Mouse (Mus musculus) spleen, adult 2 months (tissue): ENCODE measurements at regions not wholly inside any gene's neighbourhood (a gene's known extent, or its start where the extent isn't known, plus 50 kb on each side); places are given as distances from the start of the nearest gene placed in this dataset.

Source experiments
- DNase-seq, 2 experiments: peaks; one replicate each; pipeline versions ENCODE4 v3.0.0 to v3.0.0-alpha.2; 2012 to 2021; ENCODE audit warnings: low spot score in 2 of 2, low read depth in 1 of 2
- H3K27ac ChIP-seq: fragments of 200-500 bp; 2 replicates; pipeline ENCODE4 v1.5.1; 2012; ENCODE audit warnings: low read length, inconsistent platforms; ENCODE audit not compliant: insufficient read depth
- H3K27me3 ChIP-seq: fragments of 200-500 bp; 2 replicates; pipeline ENCODE4 v1.6.1; 2012; ENCODE audit warnings: mild to moderate bottlenecking, moderate library complexity, low read length, inconsistent platforms; ENCODE audit not compliant: control insufficient read depth, insufficient read depth
- H3K36me3 ChIP-seq: fragments of 200-500 bp; 2 replicates; pipeline ENCODE4 v1.6.1; 2012; ENCODE audit warnings: mild to moderate bottlenecking, low read length, inconsistent platforms; ENCODE audit not compliant: control insufficient read depth, insufficient read depth
- H3K4me1 ChIP-seq: fragments of 200-500 bp; 2 replicates; pipeline ENCODE4 v1.6.1; 2011; ENCODE audit warnings: inconsistent platforms; ENCODE audit not compliant: control insufficient read depth, insufficient read depth, insufficient read length
- H3K4me3 ChIP-seq: fragments of 200-500 bp; 2 replicates; pipeline ENCODE4 v1.5.1; 2011; ENCODE audit warnings: mild to moderate bottlenecking, inconsistent platforms; ENCODE audit not compliant: insufficient read depth, insufficient read length; ENCODE audit errors: extremely low read depth
- CTCF ChIP-seq: fragments of 200-500 bp; IDR thresholded peaks from 2 replicates; pipeline ENCODE4 v1.5.1; 2011; ENCODE audit warnings: mild to moderate bottlenecking, inconsistent platforms; ENCODE audit not compliant: insufficient read depth, insufficient read length, insufficient replicate concordance; ENCODE audit errors: extremely low read depth
- POLR2A ChIP-seq: fragments of 200-500 bp; IDR thresholded peaks from 2 replicates; pipeline ENCODE4 v1.6.1; 2011; ENCODE audit warnings: low read depth, low read length, inconsistent platforms
- WGBS: fragments of 180-500 bp; shearing (Covaris S2); methylation state at CpG from one replicate; pipeline ENCODE4 v1.1.7; 2018; 5-methylcytosine and 5-hydroxymethylcytosine counted together

DNA sequence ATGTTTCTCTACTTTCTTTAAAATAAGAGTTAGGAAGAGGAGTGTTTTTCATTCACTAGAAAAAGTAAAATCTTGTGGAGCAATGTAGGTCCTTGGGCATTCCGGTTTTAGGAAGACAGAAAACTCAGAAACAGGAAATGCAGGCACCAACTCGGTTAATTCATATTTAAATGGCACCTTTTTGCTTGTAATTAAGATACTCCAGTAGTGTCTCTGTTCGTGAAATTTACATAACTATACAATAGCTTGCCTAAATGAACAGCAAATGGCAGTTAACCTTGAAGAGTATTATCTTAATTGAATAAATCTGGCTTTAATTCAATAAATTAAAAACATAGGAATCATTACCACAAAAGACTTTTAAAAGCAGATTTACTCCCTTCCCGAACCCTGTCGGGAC, 100.9 kb upstream of the Id4 start:
- Histone ChIP-seq H3K27ac (no peak overlapping the region), H3K36me3 (no peaks in the 10 kb centered on the region), H3K4me3 (no peak overlapping the region), H3K27me3 (no peaks in the 10 kb centered on the region), H3K4me1 (no peaks in the 10 kb centered on the region)
- no peak for DNase-seq
- TF ChIP-seq CTCF (no peak), POLR2A (no peak)
- WGBS, result 68% methylated on average over 5 of the region's 5 CpGs

DNA sequence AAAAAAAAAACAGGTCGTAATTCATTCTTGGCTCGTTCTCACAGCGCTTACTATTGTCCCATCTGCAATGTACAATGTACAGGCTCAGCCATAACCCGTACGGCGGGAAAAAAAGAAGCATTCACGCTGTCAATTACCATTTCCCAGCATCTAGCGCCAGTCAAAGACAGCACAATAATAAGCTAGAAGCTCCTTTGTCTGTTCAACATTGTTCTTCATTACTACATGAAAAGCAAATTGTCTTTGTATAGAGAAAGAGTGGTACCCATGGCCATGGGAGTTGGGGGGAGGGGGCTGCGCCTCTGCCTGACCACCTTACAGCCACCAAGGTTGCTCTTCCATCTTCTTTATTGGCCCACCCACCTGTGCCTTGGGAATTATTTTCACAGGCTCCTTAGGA, 99.7 kb upstream of the Id4 start:
- 68% methylated on average over 9 of the region's 9 CpGs for WGBS
- no peak for TF ChIP-seq CTCF
- no peak for TF ChIP-seq POLR2A
- Histone ChIP-seq H3K4me1 (no peaks in the 10 kb centered on the region), H3K27me3 (no peaks in the 10 kb centered on the region), H3K27ac (no peak overlapping the region), H3K4me3 (no peak overlapping the region), H3K36me3 (no peaks in the 10 kb centered on the region)
- no peak for DNase-seq

GRCm38 (mm10) chr13:48164586-48164985, 96.4 kb upstream of the Id4 start:
- H3K27ac ChIP-seq, result no peak overlapping the region
- no peaks in the 10 kb centered on the region for H3K36me3 ChIP-seq
- H3K4me3 ChIP-seq, result no peak overlapping the region
- DNase-seq, result no peak
- TF ChIP-seq CTCF, result no peak
- TF ChIP-seq POLR2A, result no peak
- no peaks in the 10 kb centered on the region for H3K4me1 ChIP-seq
- 89% methylated on average over 6 of the region's 6 CpGs for WGBS
- H3K27me3 ChIP-seq, result no peaks in the 10 kb centered on the region

DNA sequence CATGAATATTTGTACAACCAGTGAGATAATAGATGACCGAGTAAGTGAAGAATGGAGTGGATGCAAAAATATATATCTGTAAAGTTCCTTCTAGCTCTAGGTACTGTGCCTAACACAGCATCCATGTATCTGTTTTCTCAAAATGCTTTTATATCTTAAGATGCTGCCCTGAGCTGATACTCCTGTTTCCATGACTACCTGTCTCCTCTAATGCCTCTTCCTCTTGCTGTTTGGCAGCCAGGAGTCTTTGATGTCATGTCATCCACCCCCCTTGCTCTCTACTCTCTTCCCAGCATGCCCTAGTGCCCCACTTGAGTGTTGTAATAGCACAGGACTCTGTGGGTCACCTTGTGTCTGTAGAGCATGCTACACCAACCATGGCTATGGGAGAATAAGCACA, 95.2 kb upstream of the Id4 start:
- Histone ChIP-seq H3K4me3 (no peak overlapping the region), H3K27me3 (no peaks in the 10 kb centered on the region), H3K4me1 (no peaks in the 10 kb centered on the region), H3K36me3 (no peaks in the 10 kb centered on the region), H3K27ac (no peak overlapping the region)
- DNase-seq, result no peak
- 96% methylated on average over 1 of the region's 1 CpGs for WGBS
- TF ChIP-seq CTCF (no peak), POLR2A (no peak)

- 72% methylated on average over 8 of the region's 8 CpGs for WGBS
- TF ChIP-seq CTCF (no peak), POLR2A (no peak)
- H3K27me3 ChIP-seq, result no peaks in the 10 kb centered on the region
Observed at GRCm38 (mm10) chr13:48167976-48168375, 93.1 kb upstream of the Id4 start.

DNA sequence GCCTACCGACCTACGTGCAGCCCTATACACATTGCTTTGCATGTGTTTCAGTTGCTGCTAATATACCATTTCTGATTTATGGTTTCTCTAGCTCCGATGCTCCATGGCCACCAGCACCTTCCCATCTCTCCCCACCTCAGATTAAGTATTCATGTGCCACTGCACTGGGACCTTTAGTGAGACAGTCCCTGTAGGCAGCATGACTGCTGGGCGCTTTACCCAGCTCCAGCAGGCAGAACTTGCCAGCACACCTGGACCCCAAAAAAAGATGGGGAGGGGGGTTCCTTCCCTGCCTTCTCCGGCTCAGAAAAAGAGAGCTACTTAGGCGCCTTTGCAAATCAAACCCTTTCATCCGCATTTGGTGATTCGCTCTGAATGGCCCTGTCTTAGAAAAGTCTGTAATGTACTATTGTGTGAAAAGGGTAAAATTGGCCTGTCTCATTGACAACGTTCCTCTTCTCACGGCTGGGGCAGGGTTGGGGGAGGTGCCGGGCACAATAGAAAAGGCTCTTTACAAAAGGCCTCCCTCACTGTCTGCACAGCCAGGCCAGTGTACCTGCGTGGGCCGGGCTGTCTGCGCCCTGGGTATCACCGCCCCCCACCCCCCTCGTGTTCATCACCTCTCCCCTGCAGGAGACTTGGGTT, 89.6 kb upstream of the Id4 start:
- H3K4me1 ChIP-seq, result no peaks in the 10 kb centered on the region
- TF ChIP-seq CTCF (no peak), POLR2A (no peak)
- DNase-seq, result no peak
- no peaks in the 10 kb centered on the region for H3K27me3 ChIP-seq
- no peak overlapping the region for H3K27ac ChIP-seq
- no peak overlapping the region for H3K4me3 ChIP-seq
- H3K36me3 ChIP-seq, result no peaks in the 10 kb centered on the region
- 62% methylated on average over 16 of the region's 16 CpGs for whole genome bisulfite sequencing

More at GRCm38 (mm10) chr13:48167976-48168375, 93.1 kb upstream of the Id4 start:
- no peaks in the 10 kb centered on the region for H3K36me3 ChIP-seq
- no peak for DNase-seq
- no peak overlapping the region for H3K4me3 ChIP-seq
- H3K4me1 ChIP-seq, result no peaks in the 10 kb centered on the region
- no peak overlapping the region for H3K27ac ChIP-seq

DNA sequence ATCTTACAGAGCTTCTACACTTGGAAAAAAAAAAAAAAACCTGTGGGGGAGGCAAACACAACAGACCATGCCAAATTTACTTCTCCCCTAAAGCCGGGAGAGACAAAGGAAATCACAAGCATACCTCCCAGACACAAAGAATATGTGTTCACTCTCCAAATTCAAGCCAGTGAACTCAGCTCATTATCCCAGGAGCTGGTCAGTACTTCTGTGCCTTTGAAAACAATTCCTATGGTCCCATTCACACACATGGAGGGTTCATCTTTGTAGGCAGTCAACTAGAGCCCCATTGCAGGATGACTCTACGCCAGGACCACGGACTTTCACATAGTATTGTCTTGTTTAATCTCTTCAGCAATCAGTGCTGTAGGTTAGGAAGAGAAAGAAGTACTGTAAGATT, 89.0 kb upstream of the Id4 start:
- DNase-seq, result no peak
- H3K4me3 ChIP-seq, result no peak overlapping the region
- H3K36me3 ChIP-seq, result no peaks in the 10 kb centered on the region
- no peaks in the 10 kb centered on the region for H3K4me1 ChIP-seq
- TF ChIP-seq POLR2A (no peak), CTCF (no peak)
- H3K27ac ChIP-seq, result no peak overlapping the region
- 81% methylated on average over 3 of the region's 3 CpGs for WGBS
- H3K27me3 ChIP-seq, result no peaks in the 10 kb centered on the region
